Mouse (Mus musculus) ES-Bruce4 (cell line): ENCODE measurements around the gene Pax6.

Experiments
- CTCF ChIP-seq: IDR thresholded peaks from one replicate; pipeline ENCODE4 v1.8.1; 2011; ENCODE audit warnings: low read depth, low read length
- POLR2A ChIP-seq: IDR thresholded peaks from one replicate; pipeline ENCODE4 v1.8.1; 2011; ENCODE audit warnings: low read length; ENCODE audit not compliant: insufficient read depth

DNA sequence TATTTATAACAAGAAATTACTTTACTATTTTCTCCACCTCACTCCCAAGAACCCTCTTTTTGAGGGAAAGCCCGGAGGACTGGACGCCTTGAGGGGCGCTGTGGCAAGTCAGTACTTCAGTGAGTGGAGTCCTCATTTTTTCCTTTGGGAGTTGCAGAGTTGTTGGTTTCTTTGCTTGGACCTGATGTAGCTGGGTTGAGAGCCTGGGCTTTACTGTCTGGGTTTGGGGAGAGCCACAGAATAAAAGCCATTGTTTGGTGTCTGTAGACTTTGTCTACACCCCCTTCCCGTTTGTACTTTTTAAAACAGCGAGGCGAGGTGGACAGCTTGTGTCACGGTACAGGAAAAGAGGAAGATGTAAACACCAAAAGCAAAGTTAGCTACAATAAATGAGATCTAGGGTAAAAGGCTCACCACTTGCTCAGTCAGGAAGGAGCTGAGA, 10.2 kb downstream of the Pax6 start:
- TF ChIP-seq CTCF: no peak
- TF ChIP-seq POLR2A: no peak
